In the genomic region with DNA sequence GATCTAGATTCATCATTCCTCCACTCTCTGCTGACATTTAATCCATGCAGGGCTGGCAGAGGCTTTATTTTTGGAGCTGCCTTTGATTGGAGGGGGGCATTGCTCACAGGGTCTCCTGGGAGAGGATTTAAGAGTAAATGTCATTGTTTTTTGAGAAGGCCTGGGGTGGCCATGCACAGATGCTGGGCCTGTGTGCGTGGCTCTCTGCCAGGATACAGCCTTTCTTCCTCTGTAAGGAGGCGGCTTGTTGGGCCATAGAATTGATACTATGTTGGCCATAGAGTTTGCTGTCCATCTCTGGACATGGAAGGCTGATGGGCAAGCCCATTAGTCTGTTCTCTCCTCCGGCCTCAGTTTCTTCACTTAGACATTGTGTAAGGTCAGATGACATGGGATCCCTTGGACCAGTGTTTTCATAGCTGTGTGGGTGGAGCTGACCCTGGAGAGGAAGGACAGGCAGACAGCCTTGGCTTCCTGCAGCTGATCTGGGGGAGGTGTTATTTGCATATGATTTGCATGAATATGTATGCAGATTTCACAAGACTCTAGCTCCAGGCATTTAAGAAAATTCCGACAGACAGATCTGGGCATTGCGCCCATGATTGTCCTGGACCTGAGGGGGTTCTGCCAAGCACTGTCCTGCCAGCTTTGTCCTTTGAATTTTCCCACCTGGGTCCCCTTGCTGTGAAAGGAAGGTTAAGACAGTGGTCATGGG, we compare ENCODE assay signal across 12 mouse cellular contexts. TPM values are rescaled to one million over a fixed set of nuclear protein-coding genes. Genes with fewer than 3 reads are reported as not detected.
DNase-seq lines count a peak whose midpoint lies in the region; ATAC-seq and TF ChIP-seq lines count a peak whose summit lies in the region.
"Had no signal": no experiment of that assay in that cellular context is flagged by ENCODE, and none has a peak within 500 bp of the region (broad histone marks: within the 10 kb centered on the region; RNA-seq: fewer than 3 reads in every experiment).

No protein-coding gene starts in this region.

- peak; percentile 38 for DNase-seq in adrenal gland, adult 8-10 months
- DNase-seq in adrenal gland, postnatal 25 days, result no peak
- peak; percentile 27 for DNase-seq in lung, embryonic 14.5 days
- no peak for DNase-seq in lung, postnatal 36 days
- peak; percentile 67 to 73 for DNase-seq in frontal cortex, postnatal 36 days (ENCODE audit: low spot score in 2 of 2)
- peak; percentile 75 for DNase-seq in right cerebral cortex, adult 18-20 months
- DNase-seq in urinary bladder, adult 2 months (ENCODE audit: low spot score), result no peak
- DNase-seq in cerebellum, postnatal 36 days, result no peak
- DNase-seq: cerebellum, adult 18-20 months; kidney, adult 9 months; liver, embryonic 13.5 days had no signal

- WGBS in lung, embryonic 14.5 days, result 69% methylated on average over 5 of the region's 5 CpGs

- H3K9ac ChIP-seq in lung, embryonic 14.5 days, result no peak overlapping the region
- H3K9ac ChIP-seq: heart, embryonic 13.5 days; liver, embryonic 13.5 days had no signal

- no peak overlapping the region for H3K4me3 ChIP-seq in lung, embryonic 14.5 days (ENCODE audit: low read depth, low read length)
- H3K4me3 ChIP-seq: heart, embryonic 13.5 days; liver, embryonic 13.5 days had no signal

- H3K27ac ChIP-seq in lung, embryonic 14.5 days (ENCODE audit: low read depth), result no peak overlapping the region
- H3K27ac ChIP-seq: heart, embryonic 13.5 days; liver, embryonic 13.5 days had no signal

- no peak for ATAC-seq in lung, embryonic 14.5 days (ENCODE audit: insufficient read depth)

- H3K9me3 ChIP-seq in lung, embryonic 14.5 days (ENCODE audit: low read depth, low read length), result no peaks in the 10 kb centered on the region
- H3K9me3 ChIP-seq: heart, embryonic 13.5 days; liver, embryonic 13.5 days had no signal

- H3K4me2 ChIP-seq in lung, embryonic 14.5 days, result no peak overlapping the region
- H3K4me2 ChIP-seq: heart, embryonic 13.5 days; liver, embryonic 13.5 days had no signal

- H3K27me3 ChIP-seq in lung, embryonic 14.5 days (ENCODE audit: insufficient read depth, low read length), result no peaks in the 10 kb centered on the region
- H3K27me3 ChIP-seq: liver, embryonic 13.5 days had no signal

- H3K36me3 ChIP-seq in lung, embryonic 14.5 days (ENCODE audit: insufficient read depth), result no peaks in the 10 kb centered on the region
- H3K36me3 ChIP-seq: heart, embryonic 13.5 days; liver, embryonic 13.5 days had no signal

- no peak for TF ChIP-seq CTCF in lung, embryonic 14.5 days (IDR thresholded peaks at IDR 0.05; ENCODE audit: low read depth)

- no peaks in the 10 kb centered on the region for H3K4me1 ChIP-seq in lung, embryonic 14.5 days (ENCODE audit: insufficient read depth)
- H3K4me1 ChIP-seq: liver, embryonic 13.5 days had no signal

RNA-seq across cellular contexts. Expression of a gene that starts 58.0 kb away (rescaled TPM):
- not detected for total RNA-seq in adrenal gland, adult 8-10 months (2022)
- total RNA-seq in adrenal gland, postnatal 25 days (2021), result not detected in 2 replicates
- not detected in 2 replicates for polyA plus RNA-seq in lung, embryonic 14.5 days (2014; fragmentation: Nextera tagmentation; extraction: Ambion mirVana)
- not detected in 2 replicates for polyA plus RNA-seq in urinary bladder, adult 2 months (2012; rRNA removed)
- polyA plus RNA-seq: heart, embryonic 13.5 days; liver, embryonic 13.5 days had no signal

Comparison
In these comparisons a context has a peak if more than half of its experiments do, and no peak if none do; other contexts are left out.
1. DNase-seq: peak in adrenal gland, adult 8-10 months (single experiment), lung, embryonic 14.5 days (single experiment), frontal cortex, postnatal 36 days (2 of 2) and right cerebral cortex, adult 18-20 months (single experiment); none in adrenal gland, postnatal 25 days (single experiment), lung, postnatal 36 days (single experiment), urinary bladder, adult 2 months (single experiment) and cerebellum, postnatal 36 days (0 of 2).